23 mouse cellular contexts compared by ENCODE assay signal in the genomic region with DNA sequence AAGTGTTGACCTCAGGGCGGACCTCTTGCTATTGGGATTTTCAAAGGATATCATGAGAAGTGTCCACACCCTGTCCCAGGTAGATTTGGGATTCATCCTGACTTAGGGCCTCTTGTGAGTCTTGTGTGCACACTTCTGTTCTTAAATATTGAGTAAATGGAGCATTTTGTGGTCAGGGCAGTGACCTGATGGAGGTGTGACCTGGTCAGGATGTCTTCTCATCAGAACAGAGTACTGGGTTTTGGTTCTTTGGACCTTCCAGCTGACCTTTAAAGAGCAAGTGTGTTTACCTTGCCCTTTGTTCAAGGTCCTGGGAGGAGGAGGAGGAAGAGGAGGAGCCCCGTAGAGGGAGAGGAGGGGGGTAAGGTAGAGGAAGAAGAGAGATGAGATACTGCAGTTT. TPM values are rescaled to one million over a fixed set of nuclear protein-coding genes. Genes with fewer than 3 reads are reported as not detected.
A peak's percentile ranks its signal among the peaks of the same experiment; 100 is the strongest.
DNase-seq lines count a peak whose midpoint lies in the region; ATAC-seq and TF ChIP-seq lines count a peak whose summit lies in the region.
"Had no signal": no experiment of that assay in that cellular context is flagged by ENCODE, and none has a peak within 500 bp of the region (broad histone marks: within the 10 kb centered on the region; RNA-seq: fewer than 3 reads in every experiment).

No protein-coding gene starts in this region.

- peaks cover 31 to 75% of the 10 kb centered on the region in 2 experiments for H3K4me1 ChIP-seq in heart, embryonic 14.5 days (ENCODE audit: control insufficient read depth in 2 of 2, insufficient read depth in 2 of 2, low read length in 2 of 2)
- peaks cover 13% of the 10 kb centered on the region; the same call in 1 of the 2 replicates for H3K4me1 ChIP-seq in liver, adult 2 months (ENCODE audit: control insufficient read depth, insufficient read depth, low read length)
- H3K4me1 ChIP-seq in liver, embryonic 12.5 days = no peaks in the 10 kb centered on the region

- no peaks in the 10 kb centered on the region for H3K27me3 ChIP-seq in heart, embryonic 14.5 days (ENCODE audit: control insufficient read depth, insufficient read depth, low read length)
- no peaks in the 10 kb centered on the region for H3K27me3 ChIP-seq in liver, adult 2 months (ENCODE audit: control insufficient read depth, insufficient read depth, low read length)
- H3K27me3 ChIP-seq in liver, embryonic 12.5 days (replicated peaks) = no peaks in the 10 kb centered on the region; the same call in 1 of the 2 replicates
- H3K27me3 ChIP-seq: embryonic facial prominence, embryonic 12.5 days; forebrain, embryonic 13.5 days; hindbrain, embryonic 15.5 days; midbrain, embryonic 15.5 days; neural tube, embryonic 15.5 days had no signal

- H3K36me3 ChIP-seq in heart, embryonic 14.5 days (ENCODE audit: control insufficient read depth, insufficient read depth, low read length) = no peaks in the 10 kb centered on the region
- no peaks in the 10 kb centered on the region for H3K36me3 ChIP-seq in liver, adult 2 months (ENCODE audit: control insufficient read depth, insufficient read depth, low read length)
- no peaks in the 10 kb centered on the region for H3K36me3 ChIP-seq in liver, embryonic 12.5 days
- H3K36me3 ChIP-seq: hindbrain, embryonic 15.5 days; midbrain, embryonic 15.5 days; neural tube, embryonic 15.5 days had no signal

- TF ChIP-seq CTCF in liver, adult 2 months (IDR thresholded peaks at IDR 0.05; ENCODE audit: low read depth, low read length) = no peak

- 57% methylated on average over 2 of the region's 2 CpGs for WGBS in heart, embryonic 14.5 days
- WGBS in liver, adult 2 months = 58% methylated on average over 2 of the region's 2 CpGs
- WGBS in liver, embryonic 12.5 days (ENCODE audit: insufficient replicate concordance) = 49% methylated on average over 2 of the region's 2 CpGs

- H3K9me3 ChIP-seq in heart, embryonic 14.5 days (ENCODE audit: control insufficient read depth, low read length) = no peaks in the 10 kb centered on the region
- H3K9me3 ChIP-seq in liver, embryonic 12.5 days (replicated peaks) = no peaks in the 10 kb centered on the region
- H3K9me3 ChIP-seq: embryonic facial prominence, embryonic 12.5 days; forebrain, embryonic 13.5 days; hindbrain, embryonic 15.5 days; midbrain, embryonic 15.5 days; neural tube, embryonic 15.5 days had no signal

- ATAC-seq in heart, embryonic 14.5 days (ENCODE audit: insufficient number of reproducible peaks, insufficient read depth, low FRiP score, low read depth) = no peak
- no peak for ATAC-seq in liver, embryonic 12.5 days
- ATAC-seq: forebrain, embryonic 13.5 days; intestine, postnatal 0 days; midbrain, embryonic 15.5 days had no signal

- no peak overlapping the region for H3K4me3 ChIP-seq in heart, embryonic 14.5 days (ENCODE audit: control insufficient read depth in 1 of 2, insufficient read depth in 1 of 2, low read depth in 1 of 2, low read length in 2 of 2)
- H3K4me3 ChIP-seq in liver, adult 2 months (ENCODE audit: insufficient read depth, low read depth, low read length) = no peak overlapping the region
- H3K4me3 ChIP-seq in liver, embryonic 12.5 days = no peak overlapping the region
- H3K4me3 ChIP-seq: embryonic facial prominence, embryonic 12.5 days; erythroblast, embryonic 14.5 days; forebrain, embryonic 13.5 days; hindbrain, embryonic 15.5 days; midbrain, embryonic 15.5 days; neural tube, embryonic 15.5 days had no signal

- TF ChIP-seq POLR2A in liver, adult 2 months (IDR thresholded peaks at IDR 0.05; ENCODE audit: extremely low read depth, insufficient read depth, low read length) = no peak

- no peak for DNase-seq in heart, postnatal 36 days
- DNase-seq in liver, adult 2 months (ENCODE audit: extremely low read depth, low read depth, low spot score) = peak; percentile 19
- DNase-seq in right cerebral cortex, postnatal 25 days = peak; percentile 2
- DNase-seq in right cerebral cortex, postnatal 4 days = no peak
- peak; percentile 41 for DNase-seq in induced T-regulatory cell, adult 2 months (ENCODE audit: low read depth)
- DNase-seq: adrenal gland, adult 8-10 months; cerebellum, adult 9-10 months; gastrocnemius, postnatal 14 days; layer of hippocampus, postnatal 36 days; right cerebral cortex, postnatal 14 days; thymus, postnatal 14 days had no signal

- H3K79me2 ChIP-seq in liver, adult 2 months (ENCODE audit: control insufficient read depth, insufficient read depth, low read length) = peaks cover 3% of the 10 kb centered on the region; the same call in 1 of the 2 replicates

- peak overlapping the region; percentile 41; the same call in 1 of the 2 replicates for H3K9ac ChIP-seq in heart, embryonic 14.5 days (ENCODE audit: low read length)
- no peak overlapping the region for H3K9ac ChIP-seq in liver, adult 2 months (ENCODE audit: low read depth, low read length)
- no peak overlapping the region for H3K9ac ChIP-seq in liver, embryonic 12.5 days
- H3K9ac ChIP-seq: embryonic facial prominence, embryonic 12.5 days; forebrain, embryonic 13.5 days; hindbrain, embryonic 15.5 days; midbrain, embryonic 15.5 days; neural tube, embryonic 15.5 days had no signal

- intact Hi-C loops in heart, postnatal 36 days (cut with DNase I) = no loop called here

- peak overlapping the region in 1 of 2 experiments; percentile 75; a peak in 2 of 4 replicates for H3K27ac ChIP-seq in heart, embryonic 14.5 days (replicated peaks in 1 of 2; ENCODE audit: control insufficient read depth in 1 of 2, insufficient read depth in 1 of 2, low read depth in 2 of 2, low read length in 2 of 2)
- H3K27ac ChIP-seq in liver, adult 2 months (replicated peaks; ENCODE audit: insufficient read depth, low read depth, low read length) = no peak overlapping the region
- no peak overlapping the region for H3K27ac ChIP-seq in liver, embryonic 12.5 days
- H3K27ac ChIP-seq: embryonic facial prominence, embryonic 12.5 days; forebrain, embryonic 13.5 days; hindbrain, embryonic 15.5 days; kidney, postnatal 0 days; midbrain, embryonic 15.5 days; neural tube, embryonic 15.5 days; stomach, postnatal 0 days had no signal

- H3K4me2 ChIP-seq in heart, embryonic 14.5 days (ENCODE audit: low read length) = no peak overlapping the region
- no peak overlapping the region for H3K4me2 ChIP-seq in liver, embryonic 12.5 days
- H3K4me2 ChIP-seq: embryonic facial prominence, embryonic 12.5 days; forebrain, embryonic 13.5 days; heart, embryonic 11.5 days; hindbrain, embryonic 15.5 days; midbrain, embryonic 15.5 days; neural tube, embryonic 15.5 days had no signal

RNA-seq across cellular contexts. Expression of gene Sh3bp4, which starts 9.0 kb away (rescaled TPM):
- 17.2 and 19.2 TPM in 2 replicates for polyA plus RNA-seq in heart, embryonic 14.5 days (2014; fragmentation: Nextera tagmentation; extraction: Ambion mirVana)
- total RNA-seq in heart, postnatal 36 days (2021) = 10 to 100 TPM; 11.3 to 11.8 TPM
- 0.46 and 0.67 TPM in 2 replicates for total RNA-seq in liver, adult 2 months (2014; rRNA removed)
- 0.34 and 0.45 TPM in 2 replicates for polyA plus RNA-seq in liver, adult 2 months (2012; rRNA removed)
- 1.7 and 2.3 TPM in 2 replicates for polyA plus RNA-seq in liver, embryonic 12.5 days (2016; fragmentation: Nextera tagmentation; extraction: Ambion mirVana)
- polyA plus RNA-seq: erythroblast, embryonic 14.5 days had no signal

Comparison
In these comparisons a context has a peak if more than half of its experiments do, and no peak if none do; other contexts are left out.
1. DNase-seq: peak in liver, adult 2 months (single experiment), right cerebral cortex, postnatal 25 days (single experiment) and induced T-regulatory cell, adult 2 months (single experiment); none in heart, postnatal 36 days (0 of 2) and right cerebral cortex, postnatal 4 days (single experiment).